Mouse (Mus musculus) CH12.LX (cell line): ENCODE data around the gene Acaca. TPM values are rescaled to one million over a fixed set of nuclear protein-coding genes. Genes with fewer than 3 reads are reported as not detected.

Source experiments
- DNase-seq: peaks from one replicate; pipeline ENCODE4 v3.0.0-alpha.2; 2013; ENCODE audit errors: extremely low read depth
- H3K27ac ChIP-seq: 2 replicates; pipeline ENCODE4 v1.5.1; 2012; ENCODE audit warnings: low read depth, mild to moderate bottlenecking, control low read depth, moderate library complexity; ENCODE audit not compliant: insufficient read depth
- H3K27me3 ChIP-seq: replicated peaks from 2 replicates; pipeline ENCODE3; 2012; ENCODE audit warnings: inconsistent platforms
- H3K36me3 ChIP-seq, 2 experiments: replicated peaks in 1 of 2; 2 replicates each; pipeline versions ENCODE3 to v1.6.1; 2012; ENCODE audit warnings: inconsistent platforms in 1 of 2, low read length in 1 of 2, mild to moderate bottlenecking in 1 of 2, mixed read lengths in 1 of 2, moderate library complexity in 1 of 2; ENCODE audit not compliant: control insufficient read depth in 1 of 2, insufficient read depth in 1 of 2
- H3K4me1 ChIP-seq, 2 experiments: 2 replicates each; pipeline ENCODE4 v1.6.1; 2012; ENCODE audit warnings: inconsistent platforms in 1 of 2, moderate library complexity in 1 of 2; ENCODE audit not compliant: insufficient read depth in 2 of 2, control insufficient read depth in 1 of 2
- H3K4me2 ChIP-seq: 2 replicates; pipeline ENCODE4 v1.6.1; 2012; ENCODE audit warnings: low read depth, mild to moderate bottlenecking, control low read depth; ENCODE audit not compliant: poor library complexity, insufficient read depth, severe bottlenecking
- H3K4me3 ChIP-seq, 3 experiments: fragments of 150-350 bp in 1 of 3; sonication (generic) in 1 of 3; replicated peaks in 1 of 3; 2 replicates each; pipeline versions ENCODE3 to v1.5.1; 2011 to 2012; ENCODE audit warnings: low read depth in 2 of 3, low read length in 2 of 3, mild to moderate bottlenecking in 2 of 3, moderate library complexity in 2 of 3, control low read depth in 1 of 3, improper control_type of control experiment in 1 of 3, inconsistent platforms in 1 of 3, mixed read lengths in 1 of 3; ENCODE audit not compliant: poor library complexity in 1 of 3
- H3K79me2 ChIP-seq: replicated peaks from 2 replicates; pipeline ENCODE4 v1.6.1; 2012; ENCODE audit warnings: mild to moderate bottlenecking, moderate library complexity; ENCODE audit not compliant: control insufficient read depth, poor library complexity, insufficient read depth, severe bottlenecking; ENCODE audit errors: extremely low read depth
- H3K9ac ChIP-seq: 2 replicates; pipeline ENCODE4 v1.6.1; 2012; ENCODE audit warnings: low read depth, mild to moderate bottlenecking, control low read depth, moderate library complexity; ENCODE audit not compliant: insufficient read depth
- H3K9me3 ChIP-seq: replicated peaks from 2 replicates; pipeline ENCODE3; 2012; ENCODE audit warnings: low read length, inconsistent platforms, mixed read lengths
- BHLHE40 ChIP-seq: IDR thresholded peaks from 2 replicates; pipeline ENCODE4 v1.6.1; 2011; ENCODE audit warnings: mild to moderate bottlenecking, low read depth, low read length, improper control_type of control experiment
- CHD2 ChIP-seq: IDR thresholded peaks from 2 replicates; pipeline ENCODE4 v1.6.1; 2011; ENCODE audit warnings: low read length, improper control_type of control experiment
- CTCF ChIP-seq, 2 experiments: IDR thresholded peaks in 1 of 2; conservative IDR thresholded peaks in 1 of 2; 2 replicates each; pipeline ENCODE4 v1.5.1; 2011 to 2012; ENCODE audit warnings: low read depth in 2 of 2, low read length in 2 of 2, improper control_type of control experiment in 1 of 2, inconsistent platforms in 1 of 2, mild to moderate bottlenecking in 1 of 2, moderate library complexity in 1 of 2
- IRF4 ChIP-seq: IDR thresholded peaks from 2 replicates; pipeline ENCODE4 v1.6.1; 2014; ENCODE audit warnings: low read depth, mild to moderate bottlenecking, inconsistent platforms, low read length, improper control_type of control experiment
- JUND ChIP-seq: conservative IDR thresholded peaks from 2 replicates; pipeline ENCODE4 v1.6.1; 2011; ENCODE audit warnings: low read depth, low read length, improper control_type of control experiment
- MAFK ChIP-seq: IDR thresholded peaks from 2 replicates; pipeline ENCODE4 v1.6.1; 2011; ENCODE audit warnings: low read length, improper control_type of control experiment; ENCODE audit not compliant: insufficient replicate concordance
- MAX ChIP-seq: IDR thresholded peaks from 2 replicates; pipeline ENCODE4 v1.6.1; 2011; ENCODE audit warnings: low read length, improper control_type of control experiment
- MXI1 ChIP-seq: IDR thresholded peaks from 2 replicates; pipeline ENCODE4 v1.6.1; 2011; ENCODE audit warnings: mild to moderate bottlenecking, low read depth, low read length, improper control_type of control experiment
- MYC ChIP-seq: IDR thresholded peaks from 2 replicates; pipeline ENCODE4 v1.6.1; 2011; ENCODE audit warnings: low read depth, mild to moderate bottlenecking, improper control_type of control experiment, low read length
- NRF1 ChIP-seq: IDR thresholded peaks from 2 replicates; pipeline ENCODE4 v1.6.1; 2014; ENCODE audit warnings: low read depth, mild to moderate bottlenecking, inconsistent platforms, low read length, improper control_type of control experiment, moderate library complexity
- PAX5 ChIP-seq: IDR thresholded peaks from 2 replicates; pipeline ENCODE4 v1.6.1; 2012; ENCODE audit warnings: low read length, inconsistent platforms, mixed read lengths
- POLR2A ChIP-seq: IDR thresholded peaks from 2 replicates; pipeline ENCODE4 v1.6.1; 2011; ENCODE audit warnings: low read depth, mild to moderate bottlenecking, improper control_type of control experiment, low read length
- POLR2AphosphoS2 ChIP-seq: IDR thresholded peaks from 2 replicates; pipeline ENCODE4 v1.6.1; 2011; ENCODE audit warnings: low read depth, low read length, improper control_type of control experiment
- RCOR1 ChIP-seq: conservative IDR thresholded peaks from 2 replicates; pipeline ENCODE4 v1.6.1; 2012; ENCODE audit warnings: low read depth, mild to moderate bottlenecking, inconsistent platforms, low read length, improper control_type of control experiment
- SIN3A ChIP-seq: IDR thresholded peaks from 2 replicates; pipeline ENCODE4 v1.6.1; 2012; ENCODE audit warnings: low read length, improper control_type of control experiment, inconsistent platforms
- TBP ChIP-seq: conservative IDR thresholded peaks from 2 replicates; pipeline ENCODE4 v1.6.1; 2011; ENCODE audit warnings: low read depth, low read length, improper control_type of control experiment
- UBTF ChIP-seq: IDR thresholded peaks from 2 replicates; pipeline ENCODE4 v1.6.1; 2012; ENCODE audit warnings: low read depth, mild to moderate bottlenecking, inconsistent platforms, low read length, improper control_type of control experiment, moderate library complexity
- USF1 ChIP-seq: IDR thresholded peaks from 2 replicates; pipeline ENCODE4 v1.6.1; 2014; ENCODE audit warnings: low read depth, mild to moderate bottlenecking, inconsistent platforms, low read length, improper control_type of control experiment
- USF2 ChIP-seq: conservative IDR thresholded peaks from 2 replicates; pipeline ENCODE4 v1.6.1; 2011; ENCODE audit warnings: low read depth, low read length, improper control_type of control experiment
- ZNF384 ChIP-seq: IDR thresholded peaks from 2 replicates; pipeline ENCODE4 v1.6.1; 2012; ENCODE audit warnings: low read depth, low read length, improper control_type of control experiment, inconsistent platforms
- dilution Hi-C: fragments of 300-500 bp; cut with MboI; formaldehyde crosslinking; loops from 2 replicates; pipeline ENCODE4 v1.14.3; 2020; ENCODE audit warnings: low sequenced_read_pairs; ENCODE audit not compliant: extremely low pct_unique_long_range_greater_than_20kb, extremely low pct_ligation_motif_present
- in situ Hi-C: fragments of 300-500 bp; cut with MboI; formaldehyde crosslinking; loops from 3 replicates; pipeline ENCODE4 v1.14.3; 2019; ENCODE audit warnings: low sequenced_read_pairs, low pct_ligation_motif_present, low pct_unique_long_range_greater_than_20kb, mixed read lengths
- polyA plus RNA-seq: library from polyadenylated mRNA; unstranded; fragments of >175 nt; gene quantifications from 2 replicates; pipeline ENCODE4 v1.2.1, GENCODE M21; 2012; ENCODE audit warnings: low read depth; ENCODE audit not compliant: insufficient read length
- total RNA-seq, 2 experiments: library from RNA; depleted of rRNA; stranded (reverse); fragments of 300-350 nt in 1 of 2; fragments of >200 nt in 1 of 2; gene quantifications; 2 replicates each; pipeline ENCODE4 v1.2.3; 2012 to 2014

Acaca gene
- total and polyA plus RNA-seq, 3 experiments: 36.9 to 62.6 (median 61.7) TPM

DNA sequence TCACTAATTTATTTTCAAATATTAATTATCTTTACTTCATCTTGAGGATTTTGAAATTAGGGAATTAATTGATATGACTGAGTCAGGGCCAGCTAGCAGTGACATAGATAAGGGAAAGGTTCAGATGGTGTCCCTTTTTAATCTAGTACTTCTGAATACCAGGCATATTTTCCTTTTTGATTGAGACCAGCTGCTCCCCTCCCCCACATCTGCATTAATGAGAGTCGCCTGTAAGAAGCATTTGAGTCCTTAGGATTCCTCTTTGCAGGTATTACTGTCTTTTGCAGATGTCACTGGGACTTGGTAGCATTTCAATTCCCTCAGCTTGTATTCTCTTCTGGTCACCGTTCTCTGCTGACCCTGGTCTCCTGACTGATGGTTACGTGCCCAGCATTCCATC is 143.1 kb downstream of the Acaca start:
- H3K9me3 ChIP-seq: no peaks in the 10 kb centered on the region
- H3K79me2 ChIP-seq: 0 out of 2 replicates have a peak, but pooled peaks cover 2% of the 10 kb centered on the region
- TF ChIP-seq MAFK: no peak
- no peak for TF ChIP-seq CTCF (conservative IDR thresholded peaks at IDR 0.05 in 1 of 2, IDR thresholded peaks at IDR 0.05 in 1 of 2; ENCODE audit: low read depth in 2 of 2, low read length in 2 of 2)
- no peak for TF ChIP-seq BHLHE40
- TF ChIP-seq USF1: no peak
- no peak for TF ChIP-seq RCOR1
- no peak for TF ChIP-seq MAX
- TF ChIP-seq CHD2: no peak
- TF ChIP-seq PAX5: no peak
- TF ChIP-seq SIN3A: no peak
- no peak for TF ChIP-seq MXI1
- H3K4me3 ChIP-seq: no peak overlapping the region
- H3K4me2 ChIP-seq: no peak overlapping the region
- peaks cover 48 to 86% of the 10 kb centered on the region in 2 experiments for H3K36me3 ChIP-seq
- no peaks in the 10 kb centered on the region for H3K4me1 ChIP-seq
- dilution Hi-C loops (no loop called here), in situ Hi-C loops (no loop called here)
- no peak for DNase-seq
- H3K27ac ChIP-seq: no peak overlapping the region
- H3K27me3 ChIP-seq: no peaks in the 10 kb centered on the region
- H3K9ac ChIP-seq: no peak overlapping the region

DNA sequence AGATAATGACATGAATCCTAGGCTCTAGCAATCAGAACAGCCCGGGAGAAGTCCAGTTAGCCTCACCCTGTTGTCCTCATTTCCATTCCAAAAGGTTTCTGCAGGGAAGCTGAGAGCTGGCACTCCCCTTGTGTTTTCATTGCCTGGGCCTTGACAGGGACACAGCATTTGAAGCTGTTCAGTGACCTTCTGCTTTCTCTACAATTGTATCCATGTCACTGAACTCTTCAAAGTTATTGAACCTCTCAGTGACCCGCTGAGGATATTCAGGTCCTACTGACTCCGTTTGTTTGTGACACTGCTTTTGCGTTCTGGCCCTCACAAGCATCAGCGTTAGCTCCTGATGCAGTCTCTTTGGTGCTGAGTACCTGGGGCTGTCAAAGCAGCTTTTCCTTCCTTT is 147.5 kb downstream of the Acaca start:
- H3K4me3 ChIP-seq: no peak overlapping the region
- no peaks in the 10 kb centered on the region for H3K9me3 ChIP-seq
- no peaks in the 10 kb centered on the region for H3K27me3 ChIP-seq
- no peak for DNase-seq
- H3K79me2 ChIP-seq: no peaks in the 10 kb centered on the region
- H3K36me3 ChIP-seq: peaks cover 63 to 86% of the 10 kb centered on the region in 2 experiments
- dilution Hi-C loops: no loop called here
- in situ Hi-C loops: no loop called here
- H3K27ac ChIP-seq: no peak overlapping the region
- H3K9ac ChIP-seq: no peak overlapping the region
- TF ChIP-seq POLR2AphosphoS2 (no peak), UBTF (no peak), NRF1 (no peak), ZNF384 (no peak), BHLHE40 (no peak), USF2 (no peak), IRF4 (no peak), MAFK (no peak), CHD2 (no peak), JUND (no peak), PAX5 (no peak), TBP (no peak), MYC (no peak), POLR2A (no peak)
- H3K4me1 ChIP-seq: no peaks in the 10 kb centered on the region
- H3K4me2 ChIP-seq: no peak overlapping the region
